Comparison of ENCODE assay signal across 10 mouse cellular contexts in genomic region chr15:84701947-84702346, GRCm38 (mm10). TPM values are rescaled to one million over a fixed set of nuclear protein-coding genes. Genes with fewer than 3 reads are reported as not detected.
A peak's percentile ranks its signal among the peaks of the same experiment; 100 is the strongest.
DNase-seq lines count a peak whose midpoint lies in the region; ATAC-seq lines count a peak whose summit lies in the region.
"Had no signal": no experiment of that assay in that cellular context is flagged by ENCODE, and none has a peak within 500 bp of the region (broad histone marks: within the 10 kb centered on the region; RNA-seq: fewer than 3 reads in every experiment).

No protein-coding gene starts in this region.

- H3K4me2 ChIP-seq in forebrain, embryonic 12.5 days = no peak overlapping the region
- no peak overlapping the region for H3K4me2 ChIP-seq in forebrain, embryonic 15.5 days (replicated peaks)
- H3K4me2 ChIP-seq: heart, embryonic 13.5 days; midbrain, embryonic 12.5 days had no signal

- H3K27ac ChIP-seq in forebrain, embryonic 12.5 days = no peak overlapping the region
- no peak overlapping the region for H3K27ac ChIP-seq in forebrain, embryonic 15.5 days (replicated peaks)
- H3K27ac ChIP-seq: heart, embryonic 13.5 days; midbrain, embryonic 12.5 days had no signal

- no peak overlapping the region for H3K9ac ChIP-seq in forebrain, embryonic 12.5 days
- no peak overlapping the region for H3K9ac ChIP-seq in forebrain, embryonic 15.5 days (replicated peaks)
- H3K9ac ChIP-seq: heart, embryonic 13.5 days; midbrain, embryonic 12.5 days had no signal

- H3K4me3 ChIP-seq in forebrain, embryonic 12.5 days (replicated peaks) = no peak overlapping the region
- no peak overlapping the region for H3K4me3 ChIP-seq in forebrain, embryonic 15.5 days
- H3K4me3 ChIP-seq: heart, embryonic 13.5 days; midbrain, embryonic 12.5 days had no signal

- H3K36me3 ChIP-seq in forebrain, embryonic 12.5 days (replicated peaks) = no peaks in the 10 kb centered on the region
- H3K36me3 ChIP-seq in forebrain, embryonic 15.5 days = no peaks in the 10 kb centered on the region
- H3K36me3 ChIP-seq: midbrain, embryonic 12.5 days had no signal

- 16% methylated on average over 4 of the region's 4 CpGs for WGBS in forebrain, embryonic 12.5 days
- 14% methylated on average over 4 of the region's 4 CpGs for WGBS in forebrain, embryonic 15.5 days

- no peaks in the 10 kb centered on the region for H3K27me3 ChIP-seq in forebrain, embryonic 12.5 days
- H3K27me3 ChIP-seq in forebrain, embryonic 15.5 days = no peaks in the 10 kb centered on the region
- H3K27me3 ChIP-seq: heart, embryonic 13.5 days; midbrain, embryonic 12.5 days had no signal

- H3K9me3 ChIP-seq in forebrain, embryonic 12.5 days = no peaks in the 10 kb centered on the region
- H3K9me3 ChIP-seq in forebrain, embryonic 15.5 days = no peaks in the 10 kb centered on the region
- H3K9me3 ChIP-seq: heart, embryonic 13.5 days; midbrain, embryonic 12.5 days had no signal

- DNase-seq in right cerebral cortex, postnatal 10 days (ENCODE audit: low spot score in 2 of 2) = peak; percentile 51 to 53
- no peak for DNase-seq in right cerebral cortex, postnatal 4 days
- peak; percentile 79 for DNase-seq in embryo, embryonic 10.5 days (ENCODE audit: low spot score)
- peak; percentile 52 to 54 for DNase-seq in kidney, adult 8-10 months
- DNase-seq in mesoderm, embryonic 11.5 days (ENCODE audit: low read depth, low spot score) = peak; percentile 59
- no peak for DNase-seq in T-cell, adult 2 months (ENCODE audit: low spot score)

- peak; percentile 39; the same call in 1 of the 2 replicates for ATAC-seq in forebrain, embryonic 12.5 days (ENCODE audit: low FRiP score)
- no peak for ATAC-seq in forebrain, embryonic 15.5 days (replicated peaks)

- H3K4me1 ChIP-seq in forebrain, embryonic 12.5 days = no peaks in the 10 kb centered on the region; the same call in 1 of the 2 replicates
- H3K4me1 ChIP-seq in forebrain, embryonic 15.5 days = no peaks in the 10 kb centered on the region
- H3K4me1 ChIP-seq: midbrain, embryonic 12.5 days had no signal

RNA-seq across cellular contexts. Expression of gene Arhgap8, which starts 17.9 kb away (rescaled TPM):
- polyA plus RNA-seq in forebrain, embryonic 12.5 days (2016; fragmentation: Nextera tagmentation; extraction: Ambion mirVana) = 0.60 and 1.1 TPM in 2 replicates
- 0.27 and 0.60 TPM in 2 replicates for polyA plus RNA-seq in forebrain, embryonic 15.5 days (2015; fragmentation: Nextera tagmentation; extraction: Ambion mirVana)

RNA-seq across cellular contexts. Expression of gene Prr5, which starts 32.5 kb away (rescaled TPM):
- polyA plus RNA-seq in forebrain, embryonic 12.5 days (2016; fragmentation: Nextera tagmentation; extraction: Ambion mirVana) = 7.6 and 10.1 TPM in 2 replicates
- polyA plus RNA-seq in forebrain, embryonic 15.5 days (2015; fragmentation: Nextera tagmentation; extraction: Ambion mirVana) = 11.5 and 11.8 TPM in 2 replicates

Comparison
In these comparisons a context has a peak if more than half of its experiments do, and no peak if none do; other contexts are left out.
1. DNase-seq: peak in right cerebral cortex, postnatal 10 days (2 of 2), embryo, embryonic 10.5 days (single experiment), kidney, adult 8-10 months (2 of 2) and mesoderm, embryonic 11.5 days (single experiment); none in right cerebral cortex, postnatal 4 days (single experiment) and T-cell, adult 2 months (single experiment).